Mouse (Mus musculus) thymus, postnatal 36 days (tissue): ENCODE measurements around the gene C2cd2l.
"Not testable (repeated sequence)": the region's sequence is repeated elsewhere in the genome, so short reads cannot be mapped to it uniquely, and the experiment has no call there.

Source experiments
- DNase-seq, 2 experiments: peaks; one replicate each; pipeline ENCODE4 v3.0.0; 2022; ENCODE audit warnings: mixed read lengths in 2 of 2

The C2cd2l gene

DNA sequence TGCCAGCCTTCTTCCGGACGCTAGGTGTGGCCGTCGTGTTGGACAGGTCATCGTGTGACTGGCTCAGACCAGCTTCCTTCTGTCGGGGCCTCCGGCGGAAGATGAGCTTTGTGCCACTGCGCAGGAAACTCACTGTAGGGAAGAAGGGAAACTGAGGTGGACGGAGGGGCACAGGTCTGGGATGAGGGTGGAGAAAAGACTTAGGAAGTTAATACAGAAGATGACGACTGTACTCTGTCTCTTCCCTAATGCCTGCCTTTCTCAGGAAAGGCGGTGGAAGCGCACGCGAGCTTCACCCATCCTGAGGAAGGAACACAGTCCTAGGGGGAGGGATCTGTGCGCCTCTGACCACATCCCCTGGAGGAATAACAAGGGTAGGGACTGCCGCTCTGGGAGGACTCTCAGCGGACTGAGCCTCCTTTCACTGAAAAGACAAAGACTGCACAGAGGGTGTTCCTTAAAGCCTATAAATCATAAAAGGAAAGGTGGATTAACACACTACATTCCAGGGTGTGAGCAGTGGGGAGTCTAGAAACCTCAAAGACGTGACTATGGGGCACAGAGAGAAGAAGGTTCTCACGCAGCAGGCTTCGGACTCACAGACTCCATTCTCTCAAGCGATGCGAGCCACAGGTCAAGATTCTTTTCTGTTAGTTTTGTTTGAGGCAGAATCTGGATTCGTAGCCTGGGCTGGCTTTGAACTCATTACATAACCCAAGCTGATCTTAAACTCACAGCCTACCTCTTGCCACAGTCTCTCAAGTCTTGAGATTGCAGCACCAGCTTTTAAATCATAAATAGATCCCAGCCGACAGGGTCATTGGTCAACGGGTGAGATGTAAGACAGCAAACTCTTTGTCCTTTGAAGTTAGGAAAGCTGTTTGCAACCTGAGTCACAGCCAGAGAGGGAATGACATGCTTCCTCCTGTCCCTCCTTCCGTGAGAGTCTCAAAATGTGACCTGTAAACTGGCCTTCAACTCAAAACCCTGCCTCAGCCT is 8.7 kb downstream of the C2cd2l start:
- DNase-seq, result no peak

DNA sequence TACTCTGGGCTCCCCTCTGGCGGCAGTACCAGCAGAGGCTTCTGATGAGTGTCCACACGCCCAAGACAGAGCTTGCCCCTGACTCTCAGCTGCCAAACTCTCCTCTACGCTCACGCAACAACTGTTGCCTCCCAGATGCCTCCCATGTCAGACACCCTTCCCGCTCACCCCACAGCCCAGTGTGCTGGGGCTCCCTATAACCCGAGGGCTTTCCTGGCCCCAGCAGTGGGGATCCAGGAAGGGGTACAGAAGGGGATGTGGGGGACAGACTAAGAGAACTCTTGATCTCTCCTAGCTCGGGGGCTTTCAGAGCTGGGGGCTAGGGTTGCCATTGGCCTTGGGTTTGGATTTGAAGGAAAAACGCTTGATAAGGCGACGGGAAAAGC is 9.3 kb downstream of the C2cd2l start:
- DNase-seq, result no peak

DNA sequence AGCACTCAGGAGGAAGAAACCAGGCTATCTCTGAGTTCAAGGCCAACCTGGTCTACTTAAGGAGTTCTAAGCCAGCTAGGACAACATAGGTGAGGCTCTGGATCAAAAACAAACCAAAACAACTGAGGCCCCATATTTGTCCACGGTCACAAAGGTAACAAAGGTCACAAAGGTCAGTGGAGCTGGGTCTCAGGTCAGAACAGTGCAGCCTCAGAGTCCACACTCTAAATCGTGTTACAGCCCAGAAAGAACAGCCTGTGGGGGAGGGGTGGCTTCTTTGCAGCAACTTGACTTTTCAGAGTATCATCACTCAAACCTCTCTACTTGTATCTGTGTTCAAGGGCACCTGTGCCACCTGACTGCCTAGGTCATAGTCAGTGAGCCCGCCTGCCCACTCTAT is 10.3 kb downstream of the C2cd2l start:
- no peak for DNase-seq

DNA sequence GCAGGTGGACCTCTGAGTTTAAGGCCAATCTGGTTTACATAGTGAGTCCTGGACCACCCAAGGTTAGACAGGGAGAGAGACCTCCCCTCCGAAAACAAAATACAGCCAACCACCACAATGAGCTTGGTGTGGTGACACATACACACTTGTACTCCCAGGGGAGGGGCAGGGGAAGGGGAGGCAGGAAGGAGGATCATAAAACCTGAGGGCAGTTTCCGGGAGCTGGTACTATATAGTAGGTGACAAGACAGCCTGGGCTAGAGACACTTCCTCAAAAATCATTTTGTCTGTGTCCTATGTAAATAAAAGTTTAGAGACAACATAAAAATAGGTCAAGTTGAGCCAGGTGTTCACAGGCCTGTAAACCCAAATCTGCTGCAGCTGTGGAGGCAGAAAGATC is 12.8 kb downstream of the C2cd2l start:
- peak; percentile 33 to 56 for DNase-seq

DNA sequence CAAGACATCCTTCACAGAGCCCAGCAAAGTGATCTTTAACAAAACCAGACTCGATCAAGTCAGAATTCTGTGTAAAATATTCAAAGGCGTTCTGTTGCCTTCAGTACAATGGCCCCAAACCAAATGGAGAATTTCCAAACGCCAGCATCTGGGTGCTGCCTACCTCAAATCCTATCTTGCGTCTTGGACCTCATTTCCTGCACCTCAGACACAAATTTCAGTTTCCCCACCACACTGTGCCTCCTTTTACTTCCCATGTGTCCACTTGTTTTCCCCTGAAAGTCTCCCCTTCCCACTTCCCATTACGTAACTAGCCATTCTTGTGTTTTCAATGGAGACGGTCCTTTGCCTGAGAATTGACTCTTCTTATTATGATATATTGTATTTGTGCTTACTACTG is 13.6 kb downstream of the C2cd2l start:
- DNase-seq, result no peak

DNA sequence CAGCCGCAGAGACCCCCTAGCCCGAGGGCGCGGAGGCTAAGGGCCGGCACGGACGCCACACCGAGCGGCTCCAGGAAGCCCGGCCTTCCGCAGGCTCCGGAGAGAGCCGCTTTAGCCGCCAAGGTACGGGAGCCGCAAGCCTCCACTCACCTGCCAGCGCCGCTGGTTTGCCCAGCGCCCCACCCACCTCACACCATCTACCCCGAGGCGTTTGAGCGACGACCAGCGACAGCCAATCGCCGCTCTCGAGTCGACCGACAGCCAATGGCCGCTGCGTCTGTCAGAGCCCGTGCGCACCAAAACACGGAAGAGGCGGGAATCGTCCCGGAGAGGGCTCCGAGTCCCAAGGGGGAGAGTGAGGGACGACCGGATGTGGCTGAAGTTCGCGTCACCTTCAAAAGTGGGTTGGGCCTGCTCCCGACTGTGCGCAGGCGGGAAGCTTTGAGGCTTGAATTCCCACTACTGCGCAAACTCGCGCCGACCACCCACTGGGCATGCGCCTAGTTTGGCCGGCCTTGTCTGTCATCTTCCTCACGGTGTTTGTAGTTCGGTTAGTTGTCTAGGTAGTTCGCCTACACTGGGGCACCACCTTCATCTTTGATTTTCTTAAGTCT is 14.5 kb downstream of the C2cd2l start, which contains the start of gene Hinfp:
Gene Hinfp, minus strand, starts transcription at position 206 of the 614 bp plus-strand sequence.
- DNase-seq, result peak; percentile 96 to 99

DNA sequence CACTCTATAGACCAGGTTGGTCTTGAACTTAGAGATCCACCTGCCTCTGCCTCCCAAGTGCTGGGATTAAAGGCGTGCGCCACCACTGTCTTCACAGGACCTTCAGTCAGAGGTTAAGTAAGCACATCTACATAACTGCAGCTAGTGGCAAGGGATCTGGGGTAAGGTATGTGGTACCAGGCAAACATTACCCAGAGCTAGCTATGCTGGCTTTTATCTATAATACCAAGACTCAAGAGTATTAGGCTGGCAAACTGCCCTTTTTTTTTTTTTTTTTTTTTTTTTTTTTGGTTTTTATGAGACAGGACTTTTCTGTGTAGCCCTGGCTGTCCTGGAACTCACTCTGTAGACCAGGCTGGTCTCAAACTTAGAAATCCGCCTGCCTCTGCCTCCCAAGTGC is 20.1 kb downstream of the C2cd2l start:
- not testable (repeated sequence) for DNase-seq

DNA sequence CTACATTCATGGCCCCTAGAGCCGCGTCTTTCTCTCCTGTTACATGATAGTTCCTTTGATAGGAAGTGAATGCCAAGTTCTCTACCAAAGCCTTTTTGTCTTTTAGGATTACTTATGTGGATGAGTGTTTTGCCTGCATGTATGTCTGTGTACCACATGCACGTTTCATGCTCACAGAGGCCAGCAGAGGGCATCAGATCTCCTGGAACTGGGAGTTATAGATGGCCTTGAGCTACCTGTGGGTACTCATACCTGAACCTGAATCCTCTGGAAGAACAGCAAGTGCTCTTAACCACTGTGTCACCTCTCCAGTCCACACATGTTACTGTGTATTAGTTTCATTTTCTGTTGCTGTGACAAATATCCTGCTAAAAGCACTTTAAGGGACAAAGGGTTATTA is 27.6 kb downstream of the C2cd2l start:
- DNase-seq, result peak; percentile 68 to 70

DNA sequence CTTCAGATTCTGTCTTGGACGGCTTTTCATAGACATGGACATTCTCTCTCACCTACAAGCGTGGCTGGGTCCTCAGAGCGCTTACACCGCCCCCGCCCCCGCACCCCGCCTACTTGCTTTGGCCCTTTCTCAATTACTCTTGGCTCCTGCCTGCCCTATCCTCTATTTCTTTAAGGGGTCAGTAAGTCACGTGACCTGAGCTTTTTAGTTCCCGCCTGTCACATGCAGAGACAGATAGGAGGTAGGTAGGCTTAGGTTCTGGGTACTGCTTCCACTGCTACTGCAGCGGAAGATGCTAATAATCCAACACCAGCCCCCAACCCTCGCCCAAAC is 31.2 kb downstream of the C2cd2l start:
- DNase-seq, result no peak

DNA sequence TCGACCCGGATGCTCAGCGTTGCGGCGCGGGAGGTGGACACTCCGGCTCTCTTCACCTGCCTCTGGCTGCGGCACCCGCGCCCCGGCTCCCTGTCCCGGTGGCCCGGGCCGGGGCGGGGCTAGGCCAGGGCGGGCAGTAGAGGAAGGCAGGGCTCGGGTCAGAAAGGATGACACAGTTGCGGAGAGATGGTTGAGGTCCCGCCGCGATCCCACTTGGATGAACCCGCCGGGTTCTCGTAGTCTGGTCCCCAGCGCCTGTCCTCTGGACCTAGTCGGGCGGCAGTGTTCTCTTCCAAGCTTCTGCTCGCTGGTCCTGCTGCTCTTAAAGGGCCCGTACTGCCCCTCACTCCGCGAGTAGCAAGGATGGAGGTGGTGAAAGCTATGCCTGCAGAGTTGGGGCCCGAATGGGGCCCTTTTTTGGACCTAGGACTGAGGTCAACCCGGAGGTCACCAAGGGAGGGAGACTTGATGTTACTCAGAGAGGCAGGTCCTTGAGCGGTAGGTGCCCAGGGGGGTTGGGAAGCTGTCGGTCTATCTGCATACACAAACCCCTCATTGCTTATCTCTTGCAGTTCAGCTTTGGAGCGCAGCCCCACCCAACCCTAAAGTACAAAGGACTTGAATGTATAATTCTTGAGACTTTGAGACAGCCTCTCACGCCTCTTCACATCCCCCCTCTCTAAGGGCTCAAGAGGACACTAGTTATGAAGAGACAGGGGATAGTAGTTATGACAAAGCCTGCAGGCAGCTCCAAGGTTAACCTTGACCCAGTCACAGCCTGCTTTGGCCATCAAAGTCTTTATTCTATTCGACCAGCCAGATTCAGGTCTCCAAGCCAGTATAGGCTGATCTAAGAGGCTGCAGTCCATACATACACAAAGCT is 31.8 kb downstream of the C2cd2l start, which contains the start of gene Abcg4:
Gene Abcg4, minus strand, starts transcription at position 540 of the 883 bp plus-strand sequence.
- no peak for DNase-seq

DNA sequence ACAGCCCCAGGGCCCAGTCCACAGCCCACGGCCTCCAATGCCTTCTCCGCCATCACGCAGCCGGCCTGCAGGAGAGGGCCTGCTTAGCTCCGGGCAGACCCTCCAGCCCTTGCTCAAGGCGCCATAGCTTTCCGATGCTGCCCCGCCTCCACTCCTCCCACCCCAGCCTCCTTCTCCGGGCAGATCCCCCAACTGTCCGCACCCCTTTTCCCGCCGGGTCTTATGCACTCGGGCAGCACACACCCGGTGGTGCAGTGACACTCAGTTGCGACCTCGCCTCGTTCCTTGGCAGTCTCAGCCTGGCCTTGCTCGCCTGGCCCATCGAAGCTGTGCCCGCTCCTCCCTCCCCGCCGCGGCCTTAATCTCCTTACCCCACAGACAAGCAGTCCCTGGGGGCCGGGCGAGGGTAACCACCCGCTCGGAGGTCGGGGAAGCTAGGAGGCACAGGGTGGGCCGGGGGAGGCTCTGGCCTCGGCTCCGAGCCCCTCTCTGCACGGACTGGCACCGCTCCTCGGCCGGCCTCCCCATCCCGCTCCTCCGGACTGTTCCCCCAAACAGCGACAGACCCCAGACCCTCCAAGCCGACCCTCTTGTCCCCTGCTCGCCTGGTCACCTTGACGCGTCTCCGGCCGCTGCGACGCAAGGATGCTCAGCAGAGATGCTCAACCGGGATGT is 32.5 kb downstream of the C2cd2l start:
- no peak for DNase-seq

DNA sequence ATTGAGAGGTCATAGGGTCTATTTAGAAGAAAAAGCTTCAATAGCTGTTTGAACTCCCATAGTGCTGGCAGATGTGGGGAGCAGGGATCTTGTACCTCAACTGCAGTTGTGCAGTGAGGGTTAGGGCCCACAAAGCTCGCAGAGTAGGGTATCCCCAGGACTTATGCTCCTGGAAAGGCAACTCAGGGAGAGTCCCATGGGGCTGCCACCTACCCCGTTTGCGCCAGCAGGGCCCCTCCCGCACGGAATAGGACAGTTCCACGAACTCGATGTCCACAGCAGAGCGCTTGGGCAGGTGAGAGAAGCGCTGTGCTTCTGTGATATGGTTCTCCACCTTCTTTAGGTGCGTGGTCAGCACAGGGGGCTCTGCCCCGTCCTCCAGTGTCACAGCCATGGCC is 33.1 kb downstream of the C2cd2l start:
- DNase-seq, result no peak

DNA sequence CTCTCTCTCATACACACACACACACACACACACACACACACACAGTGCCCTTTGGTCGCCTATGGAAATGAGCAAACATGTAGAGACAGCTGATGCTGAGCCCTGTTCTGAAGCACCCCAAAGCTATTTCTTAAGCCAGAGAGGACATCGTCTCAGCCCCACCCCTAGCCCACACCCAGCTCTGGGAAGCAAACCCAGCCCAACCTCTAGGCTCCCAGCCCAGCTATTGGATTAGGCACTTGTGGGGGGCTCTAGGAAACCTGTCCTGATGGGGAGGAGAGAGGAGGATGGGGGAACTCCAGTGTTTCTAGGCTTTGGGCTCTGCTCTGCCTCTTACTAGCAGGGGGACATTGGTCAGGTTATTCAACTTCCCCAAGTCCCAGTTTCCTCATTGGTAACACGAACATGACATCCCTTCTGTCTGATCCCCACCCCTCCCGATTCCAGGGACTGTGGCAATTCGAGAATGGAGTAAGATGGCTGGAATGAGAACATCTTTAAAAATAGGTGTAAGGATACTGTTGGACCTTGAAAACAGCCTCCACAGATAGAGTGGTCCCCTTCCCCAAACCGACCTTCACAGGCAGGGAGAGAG is 33.7 kb downstream of the C2cd2l start:
- no peak for DNase-seq

DNA sequence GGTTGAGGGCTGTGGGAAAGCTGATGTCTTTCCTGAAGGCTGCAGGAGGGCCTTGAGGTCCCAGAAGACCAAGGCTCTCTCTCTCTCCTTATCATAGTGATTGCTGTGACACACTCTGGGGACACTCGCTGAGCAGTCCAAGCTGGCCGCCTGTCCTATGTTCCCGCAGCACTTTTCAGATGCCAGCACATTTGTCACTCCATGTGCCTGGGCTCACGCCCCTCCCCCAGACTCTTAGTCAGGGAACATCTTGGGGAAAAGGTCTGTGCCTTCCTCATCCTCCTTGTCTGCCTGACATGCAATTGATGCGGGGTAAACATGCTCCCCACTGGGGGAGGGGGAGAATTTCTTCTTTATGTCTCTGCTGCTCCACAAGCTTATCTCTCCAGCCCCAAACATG is 36.9 kb downstream of the C2cd2l start:
- no peak for DNase-seq

DNA sequence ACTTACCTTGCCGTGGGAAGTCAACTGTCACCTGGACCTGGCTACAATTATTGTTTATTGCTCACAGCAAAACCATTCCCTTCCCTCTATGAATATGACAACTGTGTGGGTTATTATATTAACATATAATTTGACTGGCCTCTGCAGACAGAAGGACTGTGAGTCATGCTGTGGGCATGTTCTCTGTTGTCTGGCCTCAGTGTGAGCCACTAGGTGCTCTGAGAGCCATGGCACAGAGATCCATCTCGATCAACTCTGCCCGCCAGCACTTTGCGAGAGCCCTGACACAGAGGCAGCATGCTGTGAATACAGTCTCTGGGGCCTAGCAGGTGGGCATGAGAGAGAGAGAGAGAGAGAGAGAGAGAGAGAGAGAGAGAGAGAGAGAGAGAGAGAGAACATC is 50.1 kb downstream of the C2cd2l start:
- DNase-seq, result no peak

DNA sequence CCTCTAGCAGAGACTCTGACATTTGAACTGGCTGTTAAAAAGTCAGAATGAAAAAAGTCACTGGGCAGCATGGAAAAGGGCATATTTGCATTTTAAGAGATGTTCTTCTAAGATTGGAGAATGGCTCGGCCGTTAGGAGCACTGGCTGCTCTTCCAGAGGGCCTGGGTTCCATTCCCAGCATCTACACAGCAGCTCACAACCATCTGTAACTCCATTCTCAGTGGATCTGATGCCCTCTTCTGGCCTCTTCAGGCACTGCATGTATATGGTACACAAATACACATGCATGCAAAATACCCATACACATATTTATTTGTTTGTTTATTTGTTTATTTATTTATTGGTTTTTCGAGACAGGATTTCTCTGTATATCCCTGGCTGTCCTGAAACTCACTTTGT is 51.0 kb downstream of the C2cd2l start:
- DNase-seq, result peak; percentile 47 to 49

DNA sequence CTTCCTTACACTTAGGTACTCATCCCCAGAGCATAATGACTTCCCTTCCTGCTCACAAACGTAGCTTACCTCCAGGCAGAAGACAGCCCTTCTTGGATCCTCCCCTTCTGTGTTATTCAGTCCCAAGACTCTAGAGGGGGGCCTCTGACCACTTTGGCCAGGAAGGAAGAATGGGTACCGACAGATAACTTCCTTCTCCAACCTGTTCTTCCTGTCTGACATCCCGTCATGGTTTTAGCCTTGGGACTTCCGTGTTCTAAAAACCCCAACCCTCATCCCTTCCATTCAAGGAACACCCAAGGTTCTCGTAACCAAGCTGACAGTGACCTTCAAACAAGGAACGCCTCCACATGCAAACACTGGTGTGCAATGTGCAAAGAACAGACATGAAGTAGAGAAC is 51.7 kb downstream of the C2cd2l start, which contains the start of gene Nlrx1:
Gene Nlrx1, minus strand, starts transcription at position 168 of the 400 bp plus-strand sequence.
- no peak for DNase-seq

DNA sequence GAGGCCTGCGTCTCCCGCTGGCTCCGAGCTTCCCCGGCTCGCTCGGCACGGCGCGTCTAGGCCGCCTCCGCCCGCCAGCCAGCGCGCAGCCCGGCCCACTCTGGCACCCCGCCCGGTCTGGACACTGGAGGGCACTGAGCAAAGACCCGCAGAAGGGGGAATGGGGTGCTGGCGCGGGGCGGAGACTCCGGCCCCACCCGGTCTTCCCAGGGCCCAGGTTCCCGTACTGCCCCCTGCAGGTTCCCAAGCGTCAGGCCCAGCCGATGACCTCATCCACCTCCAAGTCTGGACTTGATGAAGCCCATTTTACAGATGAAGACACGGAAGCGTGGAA is 52.1 kb downstream of the C2cd2l start:
- DNase-seq, result peak; percentile 87

DNA sequence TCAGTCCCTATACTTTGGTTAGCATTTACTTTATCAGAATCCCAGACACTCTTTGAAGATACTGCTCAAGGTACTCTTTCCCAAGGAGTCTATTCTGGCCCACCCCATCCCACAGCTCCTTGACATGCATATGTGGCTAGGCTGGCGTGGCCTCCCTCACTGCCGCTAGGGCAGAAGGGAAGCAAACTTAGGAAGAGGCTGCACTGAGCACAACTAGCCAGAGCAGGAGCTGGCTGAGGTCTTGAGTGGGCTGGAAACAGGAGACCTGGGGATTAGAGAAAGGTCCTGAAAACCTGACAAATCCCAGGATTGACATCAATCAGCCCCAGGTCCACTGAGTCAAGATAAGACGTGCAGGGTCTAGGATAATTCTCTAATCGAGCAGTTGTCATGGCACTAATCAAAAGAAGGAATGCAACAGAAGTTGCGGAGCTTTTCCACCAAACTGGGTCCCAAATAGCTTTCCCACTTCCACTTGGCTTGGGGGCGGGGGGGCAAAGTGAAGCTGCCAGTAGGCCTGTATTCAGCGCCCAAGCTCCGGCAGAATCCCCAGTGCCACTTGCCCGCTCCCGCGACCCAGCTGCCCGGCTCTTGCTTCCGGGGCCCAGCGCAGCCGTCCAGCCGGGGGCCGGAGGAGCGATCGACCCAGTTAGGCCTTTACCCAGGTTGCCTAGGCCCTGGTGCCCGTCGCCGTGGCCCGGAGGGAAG is 52.6 kb downstream of the C2cd2l start:
- DNase-seq, result peak in 1 of 2 experiments; percentile 42

DNA sequence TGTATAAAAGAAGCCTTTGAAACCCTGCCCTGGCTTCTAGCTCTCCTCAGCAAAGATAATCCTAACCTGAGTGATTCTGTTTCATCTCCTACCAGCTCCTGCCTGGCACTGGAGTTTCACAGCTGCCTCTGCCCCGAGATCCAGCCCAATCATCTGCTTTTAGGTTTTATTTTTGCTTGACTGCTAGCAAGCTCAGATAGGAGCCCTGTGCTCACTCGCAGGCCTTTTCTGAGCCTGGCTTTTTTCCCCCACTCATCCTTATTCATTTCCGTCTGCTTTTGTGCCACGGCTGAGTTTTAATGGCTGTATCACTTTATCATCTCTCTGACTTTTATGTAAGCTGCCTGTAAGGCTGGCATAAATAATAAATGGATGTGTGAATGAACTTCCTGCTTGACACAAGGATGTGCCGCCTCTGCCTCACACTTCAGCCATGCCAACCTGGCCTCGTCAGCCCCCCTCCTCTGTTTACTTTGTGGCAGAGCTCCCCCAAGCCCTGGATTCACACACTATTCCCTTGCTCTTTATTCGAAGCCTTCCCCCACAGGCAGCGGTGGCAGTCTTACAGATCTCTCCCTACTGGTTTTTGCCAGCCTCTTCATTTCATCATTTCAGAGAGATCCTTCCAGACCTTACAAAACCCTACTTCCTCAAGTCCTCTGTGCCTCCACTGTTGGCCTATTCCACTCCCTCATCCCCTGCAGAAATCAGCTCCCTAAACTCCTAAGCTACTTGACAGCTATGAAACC is 53.4 kb downstream of the C2cd2l start:
- no peak for DNase-seq

DNA sequence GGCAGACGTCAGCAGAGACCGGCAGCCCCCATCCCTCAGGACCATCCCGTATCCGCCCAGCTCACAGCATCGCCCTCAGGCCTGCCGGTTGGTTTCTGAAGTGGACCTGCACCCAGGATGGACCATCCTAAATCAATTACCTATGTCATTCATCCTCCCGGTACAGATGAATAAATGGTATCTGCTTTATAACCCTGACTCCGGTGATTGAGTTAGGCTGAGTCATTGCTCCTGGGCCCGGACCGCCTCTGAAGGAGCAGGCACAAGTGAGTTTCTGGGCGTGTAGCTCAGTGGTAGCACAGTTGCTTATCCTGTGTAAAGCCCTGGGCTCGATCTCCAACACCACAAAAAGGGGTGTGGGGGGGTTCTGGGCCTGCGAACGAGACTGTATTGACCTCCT is 58.7 kb downstream of the C2cd2l start:
- DNase-seq, result no peak
